Mouse (Mus musculus) midbrain, embryonic 14.5 days (tissue): ENCODE results near the gene Top3a. TPM values are rescaled to one million over a fixed set of nuclear protein-coding genes. Genes with fewer than 3 reads are reported as not detected.

Experiments used
- ATAC-seq: fragments of 200-750 bp; cut with Nextera tagmentation; 2 replicates; pipeline ENCODE4 v1.8.0; 2017; ENCODE audit warnings: moderate number of reproducible peaks, moderate library complexity; ENCODE audit not compliant: low FRiP score, low TSS enrichment
- DNase-seq: peaks from one replicate; pipeline ENCODE4 v3.0.0-alpha.2; 2015
- H3K27ac ChIP-seq: fragments of 300-500 bp; sonication (generic); replicated peaks from 2 replicates; pipeline ENCODE4 v1.5.1; 2014; ENCODE audit warnings: mild to moderate bottlenecking, low read depth, low read length, moderate library complexity
- H3K27me3 ChIP-seq: fragments of 300-500 bp; sonication (generic); 2 replicates; pipeline ENCODE4 v1.6.1; 2014; ENCODE audit warnings: low read length, control low read depth, mixed read lengths; ENCODE audit not compliant: control insufficient read depth, insufficient read depth
- H3K36me3 ChIP-seq: fragments of 300-500 bp; sonication (generic); 2 replicates; pipeline ENCODE4 v1.6.1; 2014; ENCODE audit warnings: low read length, control low read depth; ENCODE audit not compliant: control insufficient read depth, insufficient read depth
- H3K4me1 ChIP-seq: fragments of 300-500 bp; sonication (generic); 2 replicates; pipeline ENCODE4 v1.6.1; 2014; ENCODE audit warnings: mild to moderate bottlenecking, antibody characterized with exemption, low read length, control low read depth; ENCODE audit not compliant: control insufficient read depth, insufficient read depth
- H3K4me2 ChIP-seq: fragments of 300-500 bp; sonication (generic); 2 replicates; pipeline ENCODE4 v1.6.1; 2014; ENCODE audit warnings: mild to moderate bottlenecking, low read length, moderate library complexity
- H3K4me3 ChIP-seq: fragments of 300-500 bp; sonication (generic); replicated peaks from 2 replicates; pipeline ENCODE4 v1.5.1; 2014; ENCODE audit warnings: low read depth, low read length
- H3K9ac ChIP-seq: fragments of 300-500 bp; sonication (generic); replicated peaks from 2 replicates; pipeline ENCODE4 v1.6.1; 2014; ENCODE audit warnings: mild to moderate bottlenecking, low read length, moderate library complexity
- H3K9me3 ChIP-seq: fragments of 300-500 bp; sonication (generic); 2 replicates; pipeline ENCODE4 v1.6.1; 2016; ENCODE audit warnings: low read length, control low read depth, mixed read lengths; ENCODE audit not compliant: control insufficient read depth
- WGBS: fragments of 180-500 bp; shearing (Covaris S2); extraction: QIAGEN DNeasy Blood & Tissue Kit; methylation state at CpG from one replicate; pipeline ENCODE4 v1.1.7; 2014; 5-methylcytosine and 5-hydroxymethylcytosine counted together
- polyA plus RNA-seq: library from polyadenylated mRNA; unstranded; fragments of >200 nt; fragmentation: Nextera tagmentation; extraction: Ambion mirVana; gene quantifications from 2 replicates; pipeline ENCODE4 v1.2.1, GENCODE M21; 2014

The Top3a gene
- polyA plus RNA-seq, 1 experiment from 2014 or later, result 9.3 TPM

DNA sequence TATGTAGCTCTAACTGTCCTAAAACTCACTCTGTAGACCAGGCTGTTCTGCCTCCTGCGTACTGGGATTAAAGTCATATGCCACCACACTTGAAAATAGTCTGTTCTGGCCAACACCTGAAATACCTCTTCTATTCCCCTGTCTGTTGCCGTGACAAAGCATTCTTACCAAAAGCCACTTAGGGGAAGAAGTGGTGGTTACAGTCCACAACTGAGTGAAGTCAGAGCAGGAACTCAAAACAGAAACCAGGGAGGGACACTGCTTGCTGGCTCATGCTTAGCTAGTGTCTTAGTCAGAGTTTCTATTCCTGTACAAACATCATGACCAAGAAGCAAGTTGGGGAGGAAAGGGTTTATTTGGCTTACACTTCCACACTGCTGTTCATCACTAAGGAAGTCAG is 7.8 kb downstream of the Top3a start:
- H3K4me1 ChIP-seq, result no peaks in the 10 kb centered on the region
- H3K27ac ChIP-seq, result no peak overlapping the region
- no peaks in the 10 kb centered on the region for H3K9me3 ChIP-seq
- H3K4me2 ChIP-seq, result no peak overlapping the region
- DNase-seq, result no peak
- 87% methylated on average over 2 of the region's 2 CpGs for WGBS
- no peak overlapping the region for H3K9ac ChIP-seq
- H3K36me3 ChIP-seq, result 0 out of 2 replicates have a peak, but pooled peaks cover 2% of the 10 kb centered on the region
- no peaks in the 10 kb centered on the region for H3K27me3 ChIP-seq
- no peak for ATAC-seq
- H3K4me3 ChIP-seq, result no peak overlapping the region

DNA sequence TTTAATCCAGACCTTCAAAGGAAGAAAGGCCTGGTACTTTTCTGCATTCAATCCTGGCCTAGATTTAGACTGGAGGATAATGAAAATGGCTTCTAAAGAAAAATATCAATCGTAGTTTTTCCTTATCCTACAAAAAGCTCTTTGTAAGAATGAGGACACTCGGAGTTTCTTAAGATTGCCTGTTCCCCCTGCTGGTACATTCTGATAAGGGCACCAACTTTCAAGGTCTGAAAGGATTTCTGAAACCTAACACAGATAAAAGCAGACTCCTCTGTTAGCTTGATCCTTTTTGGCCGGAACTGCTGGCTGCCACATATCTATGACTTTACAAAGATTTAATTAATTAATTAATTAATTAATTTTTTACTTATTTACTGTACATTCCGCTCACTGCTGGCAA is 10.2 kb downstream of the Top3a start:
- Histone ChIP-seq H3K9ac (no peak overlapping the region), H3K27me3 (no peaks in the 10 kb centered on the region), H3K9me3 (no peaks in the 10 kb centered on the region), H3K4me3 (no peak overlapping the region), H3K4me2 (no peak overlapping the region), H3K4me1 (no peaks in the 10 kb centered on the region), H3K36me3 (peaks cover 3% of the 10 kb centered on the region; the same call in 1 of the 2 replicates), H3K27ac (no peak overlapping the region)
- no peak for DNase-seq
- 87% methylated on average over 4 of the region's 4 CpGs for WGBS
- ATAC-seq, result no peak

DNA sequence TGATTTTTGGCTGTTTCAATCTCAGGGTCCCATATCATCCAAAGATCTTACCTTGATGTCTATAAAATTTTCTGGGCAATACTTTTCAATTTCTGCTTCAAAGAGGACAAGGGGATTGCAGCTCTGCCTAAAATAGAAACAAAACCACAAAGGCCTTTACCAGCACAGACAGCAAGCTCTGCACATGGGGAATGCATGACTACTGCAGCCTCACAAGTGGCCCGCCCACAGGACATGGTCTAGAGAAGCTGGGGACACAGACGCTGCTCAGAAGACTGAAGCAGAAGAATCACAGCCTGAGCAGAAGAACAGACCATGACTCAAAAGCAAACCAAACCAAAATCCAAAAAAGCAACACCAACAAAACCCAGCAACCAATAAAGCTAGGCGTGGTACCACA is 15.5 kb downstream of the Top3a start:
- H3K4me3 ChIP-seq, result no peak overlapping the region
- H3K9ac ChIP-seq, result no peak overlapping the region
- no peaks in the 10 kb centered on the region for H3K27me3 ChIP-seq
- H3K4me2 ChIP-seq, result no peak overlapping the region
- no peak for ATAC-seq
- no peaks in the 10 kb centered on the region for H3K4me1 ChIP-seq
- WGBS, result 93% methylated on average over 3 of the region's 3 CpGs
- no peak overlapping the region for H3K27ac ChIP-seq
- H3K36me3 ChIP-seq, result peaks cover 32% of the 10 kb centered on the region
- DNase-seq, result no peak
- no peaks in the 10 kb centered on the region for H3K9me3 ChIP-seq

DNA sequence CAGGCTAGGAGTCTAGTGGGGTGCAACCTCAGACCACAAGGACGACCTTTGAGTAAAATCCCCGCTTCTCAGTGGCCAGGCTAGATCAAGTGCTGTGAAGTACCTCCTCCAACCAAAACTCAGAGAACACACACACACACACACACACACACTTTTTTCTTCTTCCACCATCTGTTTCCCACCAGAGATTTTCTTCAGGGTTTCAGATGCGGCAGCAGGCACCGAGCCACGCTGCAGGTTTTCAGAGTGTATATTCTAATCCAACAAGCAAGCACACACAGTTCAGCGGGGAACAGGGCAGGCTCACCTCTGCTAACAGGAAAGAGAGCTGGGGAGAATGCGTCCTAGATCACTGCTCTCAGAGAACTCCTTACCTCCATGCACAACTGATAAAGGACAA is 21.6 kb downstream of the Top3a start:
- no peak overlapping the region for H3K4me3 ChIP-seq
- DNase-seq (no peak), ATAC-seq (no peak)
- H3K36me3 ChIP-seq, result peaks cover 68% of the 10 kb centered on the region
- WGBS, result 97% methylated on average over 7 of the region's 7 CpGs
- H3K27ac ChIP-seq, result no peak overlapping the region
- H3K27me3 ChIP-seq, result no peaks in the 10 kb centered on the region
- no peak overlapping the region for H3K4me2 ChIP-seq
- no peaks in the 10 kb centered on the region for H3K9me3 ChIP-seq
- H3K9ac ChIP-seq, result no peak overlapping the region
- no peaks in the 10 kb centered on the region for H3K4me1 ChIP-seq

DNA sequence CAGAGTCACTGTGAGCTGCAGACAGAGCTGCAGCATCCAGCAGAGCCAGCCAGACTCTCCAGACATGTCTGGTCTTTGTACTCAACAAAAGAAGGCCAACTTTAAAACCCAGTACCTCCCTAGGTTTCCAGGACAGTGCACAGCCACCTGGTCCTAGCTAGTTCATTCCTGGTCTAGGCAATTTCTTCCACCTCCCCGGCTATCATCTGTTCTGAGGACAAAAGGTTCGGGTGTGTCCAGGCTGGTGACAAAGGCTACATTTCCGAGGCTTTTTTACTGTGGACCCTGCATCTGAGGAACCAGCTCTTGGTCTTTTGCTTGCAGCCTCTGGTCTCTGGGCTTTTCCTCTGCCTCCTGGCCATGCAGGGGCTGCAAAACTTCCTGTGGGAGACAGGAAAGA is 36.8 kb downstream of the Top3a start:
- no peaks in the 10 kb centered on the region for H3K27me3 ChIP-seq
- H3K27ac ChIP-seq, result no peak overlapping the region
- no peak overlapping the region for H3K9ac ChIP-seq
- 80% methylated on average over 3 of the region's 3 CpGs for WGBS
- H3K4me2 ChIP-seq, result no peak overlapping the region
- no peaks in the 10 kb centered on the region for H3K9me3 ChIP-seq
- H3K4me3 ChIP-seq, result no peak overlapping the region
- no peak for ATAC-seq
- no peak for DNase-seq
- peaks cover 60% of the 10 kb centered on the region for H3K36me3 ChIP-seq
- H3K4me1 ChIP-seq, result no peaks in the 10 kb centered on the region

DNA sequence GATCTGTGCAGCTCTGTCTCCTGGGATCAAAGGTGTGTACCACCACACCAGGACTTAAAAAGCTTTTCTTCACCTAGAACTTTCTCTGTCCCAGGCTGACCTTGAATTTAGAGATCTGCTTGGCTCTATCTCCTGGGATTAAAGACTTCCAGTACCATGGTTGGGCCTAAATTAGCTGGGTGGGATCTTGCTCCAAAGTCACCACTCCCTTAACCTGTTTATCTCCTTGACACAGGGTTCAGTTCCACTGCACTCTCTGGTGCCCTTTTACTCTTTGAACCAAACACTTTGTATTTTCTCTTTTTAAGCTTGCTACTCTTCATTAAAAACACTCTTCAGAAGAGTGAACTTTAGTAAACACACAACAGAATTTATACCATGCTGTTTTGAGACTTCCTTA is 39.7 kb downstream of the Top3a start:
- DNase-seq (no peak), ATAC-seq (no peak)
- peaks cover 41% of the 10 kb centered on the region for H3K36me3 ChIP-seq
- H3K9ac ChIP-seq, result no peak overlapping the region
- no peak overlapping the region for H3K4me3 ChIP-seq
- H3K9me3 ChIP-seq, result no peaks in the 10 kb centered on the region
- no peak overlapping the region for H3K4me2 ChIP-seq
- no peak overlapping the region for H3K27ac ChIP-seq
- H3K27me3 ChIP-seq, result no peaks in the 10 kb centered on the region
- H3K4me1 ChIP-seq, result no peaks in the 10 kb centered on the region

DNA sequence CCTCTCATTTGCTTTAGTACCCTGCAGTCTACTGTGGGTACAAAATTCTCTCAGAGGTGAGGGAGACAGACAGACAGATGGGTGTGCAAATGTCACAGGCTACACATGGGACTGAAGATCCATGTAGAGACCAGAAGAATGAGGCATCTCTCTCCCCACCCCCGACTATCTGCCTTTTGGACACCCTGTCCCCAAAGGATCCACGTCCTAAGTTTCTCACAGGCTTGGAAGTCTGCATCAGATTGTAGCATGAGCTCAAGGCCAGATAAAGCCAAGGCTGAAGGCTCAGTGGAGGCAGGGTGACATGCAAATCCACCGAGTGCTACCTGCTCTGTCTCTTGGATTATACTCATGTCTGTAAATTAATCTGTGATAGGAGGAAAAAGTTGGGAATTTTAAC is 40.7 kb downstream of the Top3a start:
- Histone ChIP-seq H3K4me1 (no peaks in the 10 kb centered on the region), H3K27me3 (no peaks in the 10 kb centered on the region), H3K9ac (no peak overlapping the region), H3K4me2 (no peak overlapping the region), H3K4me3 (no peak overlapping the region), H3K27ac (no peak overlapping the region), H3K36me3 (peaks cover 38% of the 10 kb centered on the region), H3K9me3 (no peaks in the 10 kb centered on the region)
- DNase-seq (no peak), ATAC-seq (no peak)
- WGBS, result 88% methylated on average over 3 of the region's 3 CpGs

DNA sequence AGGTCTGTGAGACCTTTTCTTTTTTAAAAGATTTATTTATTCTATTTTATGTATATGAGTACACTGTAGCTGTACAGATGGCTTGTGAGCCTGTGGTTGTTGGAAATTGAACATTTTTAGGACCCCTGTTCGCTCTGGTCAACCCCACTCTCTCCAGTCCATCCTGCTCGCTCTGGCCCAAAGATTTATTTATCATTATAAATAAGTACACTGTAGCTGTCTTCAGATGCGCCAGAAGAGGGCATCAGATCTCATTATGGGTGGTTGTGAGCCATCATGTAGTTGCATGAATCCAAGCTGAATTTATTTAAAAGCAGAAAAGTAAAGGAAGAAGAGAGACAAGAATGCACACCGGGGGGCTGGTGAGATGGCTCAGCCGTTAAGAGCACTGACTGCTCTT is 42.0 kb downstream of the Top3a start:
- WGBS, result 76% methylated on average over 5 of the region's 5 CpGs
- DNase-seq (no peak), ATAC-seq (no peak)
- H3K27me3 ChIP-seq, result no peaks in the 10 kb centered on the region
- no peaks in the 10 kb centered on the region for H3K4me1 ChIP-seq
- H3K4me3 ChIP-seq, result no peak overlapping the region
- H3K27ac ChIP-seq, result no peak overlapping the region
- H3K9me3 ChIP-seq, result no peaks in the 10 kb centered on the region
- H3K4me2 ChIP-seq, result no peak overlapping the region
- H3K36me3 ChIP-seq, result peaks cover 36% of the 10 kb centered on the region
- H3K9ac ChIP-seq, result no peak overlapping the region

DNA sequence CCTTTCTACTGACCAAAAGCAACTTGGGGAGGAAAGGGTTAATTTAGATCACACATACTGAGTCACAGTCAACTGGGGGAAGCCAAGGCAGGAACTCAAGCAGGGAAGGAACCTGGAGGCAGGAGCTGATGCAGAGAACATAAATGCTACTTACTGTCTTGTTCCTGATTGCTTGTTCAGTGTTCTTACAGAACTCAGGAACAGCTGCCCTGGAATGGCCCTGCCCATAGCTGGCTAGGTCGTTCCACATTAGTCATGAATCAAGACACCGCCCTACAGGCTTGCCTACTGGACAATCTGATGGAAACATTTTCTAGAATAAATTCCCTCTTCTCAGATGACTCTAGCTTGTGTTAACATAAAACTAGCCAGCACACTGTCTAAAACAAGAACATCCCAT is 43.0 kb downstream of the Top3a start:
- ATAC-seq (no peak), DNase-seq (no peak)
- Histone ChIP-seq H3K4me1 (peaks cover 1% of the 10 kb centered on the region; the same call in 1 of the 2 replicates), H3K27ac (no peak overlapping the region), H3K27me3 (no peaks in the 10 kb centered on the region), H3K9ac (no peak overlapping the region), H3K9me3 (no peaks in the 10 kb centered on the region), H3K4me3 (no peak overlapping the region), H3K36me3 (peaks cover 28% of the 10 kb centered on the region), H3K4me2 (no peak overlapping the region)
- WGBS, result 91% methylated on average over 2 of the region's 2 CpGs
